Mouse (Mus musculus) T-helper 1 cell (primary cell): Measurements from ENCODE around the gene Slc16a7.

Experiments
- in situ Hi-C: fragments of 300-600 bp; cut with MboI, MseI; formaldehyde crosslinking; loops from one replicate; pipeline ENCODE4 v1.15.1; 2025; ENCODE audit warnings: high pct_unique_total_duplicates

Slc16a7 gene

DNA sequence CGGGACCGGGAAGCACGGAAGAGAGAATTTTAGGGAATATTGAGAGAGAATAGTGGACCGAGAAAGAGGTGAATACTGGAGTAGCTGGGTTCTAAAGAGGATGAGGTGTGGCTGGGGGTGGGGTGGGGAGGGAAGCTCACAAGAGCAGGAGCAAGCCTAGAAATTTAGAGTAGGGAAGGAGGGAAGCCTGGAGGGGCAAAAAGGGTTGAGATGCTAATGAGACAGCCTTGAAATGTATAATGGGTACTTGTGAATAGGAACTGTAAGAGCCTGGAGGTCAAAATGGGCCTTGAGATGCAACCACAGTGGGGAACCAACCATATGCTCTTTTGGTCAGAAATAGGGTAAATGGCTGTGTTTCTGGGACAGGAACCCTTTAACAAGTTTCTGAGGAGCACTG lies 203.9 kb downstream of the Slc16a7 start:
- in situ Hi-C loops, result no loop called here

DNA sequence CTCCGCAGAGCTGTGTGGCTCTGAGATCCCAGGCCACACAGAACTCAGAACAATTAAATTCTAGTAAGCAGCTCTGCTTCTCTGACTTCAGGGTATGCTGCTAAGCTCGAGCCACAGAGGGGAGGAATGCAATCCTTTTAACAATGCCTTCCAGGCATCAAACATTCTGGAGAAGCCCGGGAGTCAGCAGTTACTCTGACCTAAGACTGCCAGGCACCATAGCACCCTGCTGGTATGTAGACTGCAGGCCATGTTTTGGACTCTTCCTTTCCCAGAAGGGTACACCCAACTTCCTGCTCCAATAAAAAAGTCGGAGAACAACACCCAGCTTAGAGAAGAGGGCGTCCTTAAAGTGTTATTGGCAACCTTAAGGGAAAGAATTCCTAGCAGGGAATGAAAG lies 205.1 kb downstream of the Slc16a7 start:
- in situ Hi-C loops, result no loop called here

DNA sequence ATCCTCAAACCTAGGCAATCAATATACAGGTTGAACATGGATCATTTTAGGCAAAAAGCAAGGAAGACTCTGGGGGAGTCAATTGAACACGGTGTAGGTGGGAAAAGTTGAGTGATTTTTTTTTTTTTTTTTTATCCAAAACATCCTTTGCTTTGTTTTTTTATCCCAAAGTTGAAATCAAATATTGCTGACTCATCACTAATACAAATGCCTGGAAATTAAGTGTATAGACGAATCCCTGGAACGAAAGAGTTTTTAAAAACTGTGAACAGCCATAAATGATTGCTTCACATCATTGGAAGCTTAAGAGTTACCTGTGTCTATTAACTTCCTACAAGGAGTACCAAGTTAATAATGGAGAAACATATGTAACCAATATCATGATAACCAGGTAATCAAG lies 206.7 kb downstream of the Slc16a7 start:
- in situ Hi-C loops, result no loop called here

DNA sequence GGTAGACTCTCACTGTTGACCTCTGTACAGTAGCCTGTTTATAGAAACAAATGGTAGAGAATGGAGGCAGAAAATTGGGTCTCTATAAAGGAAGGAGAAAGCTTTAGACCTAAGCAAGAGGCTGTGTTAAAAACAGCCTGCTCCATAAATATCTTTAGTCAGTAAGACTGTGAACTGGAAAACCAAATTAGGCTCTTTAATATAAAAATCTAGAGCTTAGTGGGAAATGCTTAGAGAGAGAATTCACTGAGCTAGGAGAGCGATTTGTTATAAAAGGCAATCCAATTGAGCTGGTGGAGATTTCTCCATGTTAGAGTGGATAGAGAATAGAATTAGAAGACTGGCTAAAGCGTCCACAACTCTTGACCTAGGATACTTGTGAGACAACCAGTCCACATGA lies 211.5 kb downstream of the Slc16a7 start:
- in situ Hi-C loops, result no loop called here

DNA sequence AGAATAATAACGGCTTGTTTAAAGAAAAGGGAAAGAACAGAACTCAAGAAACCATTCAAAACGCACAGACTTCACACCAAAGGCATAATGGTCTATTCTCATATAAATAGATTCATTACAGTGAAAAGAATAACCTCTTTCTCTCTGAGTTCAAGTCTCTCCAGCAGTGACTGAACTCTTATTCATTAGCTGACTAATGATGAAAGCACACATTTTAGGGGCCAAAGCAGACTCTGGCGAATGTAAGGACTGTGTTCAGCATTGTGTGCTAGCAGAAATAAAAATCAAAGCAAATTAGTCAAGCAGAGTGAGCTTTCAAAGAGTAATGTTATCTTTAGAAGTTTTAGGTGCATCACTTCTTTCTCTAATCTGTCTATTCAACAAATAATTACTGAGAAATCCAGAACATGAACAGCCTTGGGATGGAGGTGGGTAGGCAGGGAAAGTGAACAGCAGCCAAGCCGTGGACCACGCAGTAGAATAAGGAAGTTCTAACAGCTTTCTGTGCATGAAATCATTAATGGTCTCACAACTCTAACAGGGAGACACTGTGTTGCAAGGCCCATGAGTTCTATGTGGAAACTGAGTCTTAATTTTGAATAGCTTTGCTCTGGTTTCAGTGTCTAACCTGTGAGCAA lies 214.1 kb downstream of the Slc16a7 start:
- in situ Hi-C loops, result no loop called here

DNA sequence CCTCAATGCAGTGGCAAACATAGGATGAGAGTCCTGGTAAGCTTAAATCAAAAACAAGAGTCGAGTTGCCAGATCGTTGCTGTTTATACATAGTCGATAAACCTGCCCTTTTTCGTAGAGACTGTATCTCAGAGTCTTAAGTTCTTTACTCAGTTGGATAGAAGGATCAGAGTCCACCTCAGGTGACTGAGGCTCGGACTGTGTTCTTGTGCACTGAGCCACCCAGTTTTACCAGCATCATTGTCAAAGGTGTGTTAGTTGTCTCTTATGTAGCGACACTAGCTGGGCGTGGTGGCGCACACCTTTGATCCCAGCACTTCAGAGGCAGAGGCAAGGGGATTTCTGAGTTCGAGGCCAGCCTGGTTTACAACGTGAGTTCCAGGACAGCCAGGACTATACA lies 217.6 kb downstream of the Slc16a7 start:
- in situ Hi-C loops, result no loop called here

DNA sequence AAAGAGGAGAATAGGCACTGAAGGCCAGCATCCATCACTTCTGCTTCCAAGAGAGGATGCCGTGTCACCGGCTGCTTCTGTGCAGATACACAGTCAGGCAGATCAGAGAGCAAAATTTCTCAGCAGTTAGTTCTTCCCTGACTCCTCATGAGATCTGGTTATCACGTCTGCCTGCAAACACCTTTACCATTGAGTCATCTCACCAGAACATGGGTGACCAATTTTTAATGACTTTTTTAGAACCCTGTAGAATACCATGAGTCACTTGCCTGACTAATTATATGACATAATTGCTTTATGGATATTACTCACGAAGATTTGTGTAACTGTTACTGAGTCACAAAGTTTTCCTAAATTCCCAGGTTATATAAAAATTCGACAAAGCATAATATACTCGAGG lies 218.1 kb downstream of the Slc16a7 start:
- in situ Hi-C loops, result no loop called here
